ENCODE assay signal across 14 mouse cellular contexts in the genomic region with DNA sequence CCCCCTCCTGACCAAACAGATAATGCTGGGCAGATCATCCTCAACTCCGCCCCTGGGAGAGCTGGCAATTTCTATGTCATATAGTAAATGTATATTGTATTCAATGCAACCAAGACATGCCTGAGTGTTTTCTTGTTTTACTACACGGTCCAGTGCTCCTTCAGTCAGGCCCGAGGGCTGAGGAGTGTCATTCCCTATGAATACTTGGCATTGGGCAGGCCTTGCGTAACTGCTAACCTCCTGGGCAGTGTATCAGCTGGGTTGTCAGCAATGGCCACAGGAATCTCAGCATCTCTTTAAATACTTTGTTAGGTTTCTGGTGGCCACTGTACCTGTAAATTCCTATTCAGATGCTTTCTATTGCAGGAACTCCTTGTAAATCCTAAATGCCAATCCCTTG. TPM values are rescaled to one million over a fixed set of nuclear protein-coding genes. Genes with fewer than 3 reads are reported as not detected.
DNase-seq lines count a peak whose midpoint lies in the region; TF ChIP-seq lines count a peak whose summit lies in the region.
"Had no signal": no experiment of that assay in that cellular context is flagged by ENCODE, and none has a peak within 500 bp of the region (broad histone marks: within the 10 kb centered on the region; RNA-seq: fewer than 3 reads in every experiment).

No protein-coding gene starts in this region.

- TF ChIP-seq CTCF in C2C12 (IDR thresholded peaks at IDR 0.05; ENCODE audit: control insufficient read depth, insufficient read depth, insufficient read length) = no peak

- no peaks in the 10 kb centered on the region for H3K36me3 ChIP-seq in C2C12 (ENCODE audit: control insufficient read depth, insufficient read depth)
- H3K36me3 ChIP-seq: hindbrain, embryonic 15.5 days; limb, embryonic 15.5 days; midbrain, embryonic 10.5 days had no signal

- peak; percentile 90 for DNase-seq in heart, adult 11 months
- no peak for DNase-seq in heart, postnatal 4 days
- peak; percentile 63 to 67 for DNase-seq in adrenal gland, postnatal 36 days
- peak; percentile 77 to 88 for DNase-seq in kidney, postnatal 36 days
- no peak for DNase-seq in neural tube, embryonic 10.5 days (ENCODE audit: extremely low spot score, low spot score)
- DNase-seq in frontal cortex, postnatal 36 days (ENCODE audit: low spot score in 2 of 2) = no peak
- DNase-seq in spleen, postnatal 4 days (ENCODE audit: low spot score in 2 of 2) = no peak
- DNase-seq: forebrain, postnatal 0 days; lung, embryonic 14.5 days; right cerebral cortex, postnatal 4 days had no signal

- H3K27me3 ChIP-seq in C2C12 (ENCODE audit: control insufficient read depth, insufficient read depth, insufficient read length) = no peaks in the 10 kb centered on the region
- H3K27me3 ChIP-seq: hindbrain, embryonic 15.5 days; limb, embryonic 15.5 days had no signal

- H3K79me3 ChIP-seq in C2C12 (ENCODE audit: low read depth) = no peaks in the 10 kb centered on the region

- H3K79me2 ChIP-seq in C2C12 (ENCODE audit: control insufficient read depth, insufficient read depth) = no peaks in the 10 kb centered on the region

- no peak overlapping the region for H3K4me3 ChIP-seq in C2C12 (ENCODE audit: insufficient read depth, poor library complexity, severe bottlenecking)
- H3K4me3 ChIP-seq: hindbrain, embryonic 15.5 days; limb, embryonic 15.5 days; midbrain, embryonic 10.5 days had no signal

- no peak overlapping the region for H3ac ChIP-seq in C2C12 (ENCODE audit: control insufficient read depth, insufficient read length, low read depth)

TF ChIP-seq in C2C12, 6 proteins besides CTCF, POLR2A, EP300 and RAD21:
- TF ChIP-seq CEBPB (IDR thresholded peaks at IDR 0.05; ENCODE audit: low read depth) (peak; percentile 95), FOSL1 (IDR thresholded peaks at IDR 0.05; ENCODE audit: insufficient read depth, low read length, poor library complexity, severe bottlenecking) (no peak), MYOG (IDR thresholded peaks at IDR 0.05; ENCODE audit: control insufficient read depth, extremely low read depth, insufficient read length) (no peak)

RNA-seq across cellular contexts. Expression of gene Afap1l2, which starts 13.4 kb away (rescaled TPM):
- 10 to 100 TPM; 10.1 to 11.9 TPM for total RNA-seq in heart, postnatal 4 days (2021)
- polyA plus RNA-seq in C2C12 (2012; fragmentation: generic; extraction: Trizol) = 0.90 TPM
- 10 to 100 TPM; 12.2 to 27.4 TPM for total RNA-seq in adrenal gland, postnatal 36 days (2021)

Comparison
In these comparisons a context has a peak if more than half of its experiments do, and no peak if none do; other contexts are left out.
1. DNase-seq: peak in heart, adult 11 months (single experiment), adrenal gland, postnatal 36 days (2 of 2) and kidney, postnatal 36 days (2 of 2); none in heart, postnatal 4 days (single experiment), neural tube, embryonic 10.5 days (single experiment), frontal cortex, postnatal 36 days (0 of 2) and spleen, postnatal 4 days (0 of 2).